Mouse (Mus musculus) liver, postnatal 0 days (tissue): Measurements from ENCODE around the gene Cracr2a.

Experiments used
- CTCF ChIP-seq: sonication (generic); IDR thresholded peaks from 2 replicates; pipeline ENCODE4 v1.5.1; 2016; ENCODE audit warnings: antibody characterized with exemption, low read depth
- EP300 ChIP-seq: IDR thresholded peaks from 2 replicates; pipeline ENCODE4 v1.6.1; 2016; ENCODE audit warnings: antibody characterized with exemption, low read depth, mild to moderate bottlenecking

DNA sequence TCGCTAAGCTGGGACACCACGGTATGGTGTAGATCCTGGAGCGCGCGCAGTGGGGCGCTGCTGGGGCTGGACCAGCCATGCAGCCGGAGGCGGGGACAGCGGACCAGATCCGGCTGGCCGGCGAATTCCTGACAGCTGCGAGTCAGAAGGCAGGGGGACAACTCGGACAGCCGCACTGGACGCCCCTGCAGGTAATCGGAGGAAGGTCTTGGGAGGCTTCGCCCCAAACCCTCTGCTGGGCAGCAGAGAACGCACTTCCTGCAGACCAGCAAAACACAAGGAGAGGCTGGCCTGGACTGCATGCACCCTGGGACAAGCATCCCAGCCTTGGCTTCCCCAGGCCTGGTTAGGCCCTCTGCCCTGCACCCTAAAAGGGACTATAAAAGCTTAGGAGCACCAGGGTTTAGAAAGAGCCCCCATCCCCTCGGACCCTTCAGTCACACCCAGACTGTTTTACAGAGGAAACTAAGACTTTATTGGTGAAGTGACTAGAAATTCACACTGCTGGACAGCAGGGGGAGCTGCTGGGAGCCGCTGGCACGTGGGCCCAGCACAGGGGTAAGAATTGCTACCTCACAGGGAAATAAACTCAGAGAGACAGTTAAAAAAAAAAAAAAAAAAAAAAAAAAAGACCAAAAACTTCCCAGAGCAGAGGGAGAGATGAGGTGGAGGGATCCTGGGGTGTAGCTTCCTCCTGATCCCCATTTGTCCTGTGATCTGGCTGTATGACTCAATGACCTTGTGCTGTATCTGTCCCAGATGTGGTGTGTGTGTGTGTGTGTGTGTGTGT lies at the start of gene Cracr2a:
- peak; percentile 78 for TF ChIP-seq CTCF
- no peak for TF ChIP-seq EP300
